Mouse (Mus musculus): ENCODE results near the gene Inpp5a. TPM values are rescaled to one million over a fixed set of nuclear protein-coding genes. Genes with fewer than 3 reads are reported as not detected.
A peak's percentile ranks its signal among the peaks of the same experiment; 100 is the strongest.

Inpp5a gene
- 4.1 and 5.0 TPM in 2 replicates for polyA plus RNA-seq (2015; fragmentation: Nextera tagmentation; extraction: Ambion mirVana)

DNA sequence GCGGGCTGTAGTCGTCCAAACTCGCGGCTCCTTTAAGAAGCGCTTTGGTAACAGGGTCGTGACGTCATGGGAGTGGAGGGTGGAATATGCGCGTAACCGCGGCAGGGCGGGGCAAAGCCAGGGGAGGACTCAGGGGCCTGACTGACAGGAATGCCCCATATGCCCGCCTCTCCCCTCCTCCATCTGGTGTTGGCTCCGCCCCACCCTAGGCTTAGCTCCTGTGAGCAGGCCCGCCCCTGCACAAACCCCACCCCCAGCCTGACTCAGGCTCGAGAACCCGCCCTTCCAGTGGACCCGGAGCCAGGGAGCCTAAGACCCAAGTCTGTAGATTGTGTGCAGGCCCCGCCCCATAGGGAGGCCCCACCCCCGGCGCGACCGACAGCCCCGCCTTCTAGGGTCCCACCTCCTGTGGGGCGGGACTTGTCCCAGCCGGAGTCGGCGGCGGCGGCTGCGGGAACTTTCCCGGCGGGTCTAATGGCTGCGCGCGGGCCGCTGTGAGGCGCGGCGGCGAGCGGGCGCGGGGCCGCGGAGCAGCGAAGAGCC is at the start of gene Inpp5a:
Inpp5a (plus strand) TSS at position 440 of the 543 bp plus-strand sequence.
- peak within 1 kb of the TSS; percentile 73 for H3K4me3 ChIP-seq (replicated peaks)
- H3K27me3 ChIP-seq: peaks cover 10% of the 10 kb centered on the region
- peak; percentile 96 for ATAC-seq (ENCODE audit: insufficient read depth)
- peaks cover 33% of the 10 kb centered on the region for H3K4me1 ChIP-seq (replicated peaks)
- H3K27ac ChIP-seq (replicated peaks): peak within 1 kb of the TSS; percentile 65
- WGBS (ENCODE audit: insufficient replicate concordance): under 1% methylated on average over 46 of the region's 47 CpGs
- H3K9ac ChIP-seq: peak within 1 kb of the TSS; percentile 85
- no peaks in the 10 kb centered on the region for H3K9me3 ChIP-seq (replicated peaks)
- H3K4me2 ChIP-seq: peak within 1 kb of the TSS; percentile 97
- H3K36me3 ChIP-seq (replicated peaks): no peaks in the 10 kb centered on the region

- WGBS (ENCODE audit: insufficient replicate concordance): 55% methylated on average over 3 of the region's 3 CpGs
- no peaks in the 10 kb centered on the region for H3K4me1 ChIP-seq (replicated peaks)
- no peak overlapping the region for H3K4me3 ChIP-seq (replicated peaks)
- no peaks in the 10 kb centered on the region for H3K27me3 ChIP-seq
- H3K36me3 ChIP-seq (replicated peaks): no peaks in the 10 kb centered on the region
- no peak for ATAC-seq (ENCODE audit: insufficient read depth)
- no peaks in the 10 kb centered on the region for H3K9me3 ChIP-seq (replicated peaks)
- H3K27ac ChIP-seq (replicated peaks): no peak overlapping the region
- H3K4me2 ChIP-seq: no peak overlapping the region
- H3K9ac ChIP-seq: no peak overlapping the region
These were observed 49.7 kb upstream of the Inpp5a start for GRCm38 (mm10) chr7:139339184-139339583.

DNA sequence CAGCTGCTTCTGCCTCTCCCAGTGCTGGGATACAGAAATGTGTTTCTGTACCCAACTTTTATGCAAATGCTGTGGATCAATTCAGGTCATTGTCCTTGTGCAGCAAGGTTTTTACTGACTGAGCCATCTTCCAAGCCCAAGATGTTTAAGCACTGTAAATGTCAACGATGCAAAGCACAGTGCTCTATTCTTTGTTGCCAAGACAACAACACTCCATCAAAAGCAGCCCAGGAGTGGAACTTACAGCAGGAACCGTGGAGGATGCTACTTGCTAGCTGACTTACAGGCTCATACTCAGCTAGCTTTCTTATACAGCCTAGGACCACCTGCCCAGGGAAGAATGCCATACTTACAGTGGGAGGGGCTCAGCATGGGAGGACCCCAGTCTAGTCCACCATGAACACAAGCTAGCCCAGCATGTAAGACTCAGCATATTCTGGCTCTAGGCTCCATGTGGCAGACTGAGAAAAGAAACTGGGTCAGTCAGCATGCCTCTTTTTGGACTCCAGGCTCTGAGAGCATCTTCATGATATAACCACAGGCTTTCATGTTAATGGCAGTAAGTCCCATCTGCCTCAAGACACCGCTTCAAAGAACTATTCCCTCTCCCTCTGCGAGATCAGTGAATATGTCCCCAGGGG is 47.8 kb upstream of the Inpp5a start:
- WGBS (ENCODE audit: insufficient replicate concordance): 60% methylated on average over 4 of the region's 4 CpGs
- H3K4me2 ChIP-seq: no peak overlapping the region
- no peak overlapping the region for H3K9ac ChIP-seq
- H3K27ac ChIP-seq (replicated peaks): no peak overlapping the region
- H3K36me3 ChIP-seq (replicated peaks): no peaks in the 10 kb centered on the region
- H3K9me3 ChIP-seq (replicated peaks): no peaks in the 10 kb centered on the region
- H3K4me1 ChIP-seq (replicated peaks): no peaks in the 10 kb centered on the region
- H3K27me3 ChIP-seq: no peaks in the 10 kb centered on the region
- no peak overlapping the region for H3K4me3 ChIP-seq (replicated peaks)
- no peak for ATAC-seq (ENCODE audit: insufficient read depth)

GRCm38 (mm10) chr7:139342809-139343208 is 46.1 kb upstream of the Inpp5a start:
- Histone ChIP-seq H3K4me2 (no peak overlapping the region), H3K36me3 (replicated peaks) (no peaks in the 10 kb centered on the region), H3K9me3 (replicated peaks) (no peaks in the 10 kb centered on the region), H3K4me3 (replicated peaks) (no peak overlapping the region), H3K9ac (no peak overlapping the region), H3K27me3 (no peaks in the 10 kb centered on the region), H3K4me1 (replicated peaks) (no peaks in the 10 kb centered on the region), H3K27ac (replicated peaks) (no peak overlapping the region)
- WGBS (ENCODE audit: insufficient replicate concordance): 55% methylated on average over 5 of the region's 5 CpGs
- ATAC-seq (ENCODE audit: insufficient read depth): no peak

DNA sequence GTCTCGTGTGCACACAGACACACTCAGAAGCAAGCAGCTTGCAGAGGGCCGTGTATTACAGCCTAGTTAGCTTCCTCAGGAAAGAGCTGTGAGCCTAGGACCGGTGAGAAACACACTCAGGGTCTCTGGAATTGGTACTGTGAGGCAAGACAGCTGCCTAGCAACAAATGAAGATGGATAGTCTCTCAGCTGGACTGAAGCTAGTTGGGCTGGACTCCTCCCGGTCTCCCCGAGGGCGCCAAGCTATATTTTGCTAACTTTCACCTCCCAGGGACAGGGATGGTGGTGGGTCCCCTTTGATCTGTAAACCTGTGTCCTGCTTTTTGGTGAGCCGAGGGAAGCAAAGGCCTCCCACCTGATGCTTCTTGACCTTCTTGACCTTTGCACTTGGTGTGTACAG is 41.9 kb upstream of the Inpp5a start:
- WGBS (ENCODE audit: insufficient replicate concordance): 46% methylated on average over 7 of the region's 7 CpGs
- Histone ChIP-seq H3K4me2 (no peak overlapping the region), H3K27ac (replicated peaks) (no peak overlapping the region), H3K9ac (no peak overlapping the region), H3K9me3 (replicated peaks) (no peaks in the 10 kb centered on the region), H3K27me3 (no peaks in the 10 kb centered on the region), H3K36me3 (replicated peaks) (no peaks in the 10 kb centered on the region), H3K4me3 (replicated peaks) (no peak overlapping the region), H3K4me1 (replicated peaks) (no peaks in the 10 kb centered on the region)
- ATAC-seq (ENCODE audit: insufficient read depth): no peak

GRCm38 (mm10) chr7:139350606-139351005 is 38.3 kb upstream of the Inpp5a start:
- no peaks in the 10 kb centered on the region for H3K27me3 ChIP-seq
- H3K9me3 ChIP-seq (replicated peaks): no peaks in the 10 kb centered on the region
- 32% methylated on average over 3 of the region's 3 CpGs for WGBS (ENCODE audit: insufficient replicate concordance)
- H3K4me2 ChIP-seq: no peak overlapping the region
- no peak overlapping the region for H3K4me3 ChIP-seq (replicated peaks)
- H3K9ac ChIP-seq: no peak overlapping the region
- H3K36me3 ChIP-seq (replicated peaks): no peaks in the 10 kb centered on the region
- H3K27ac ChIP-seq (replicated peaks): no peak overlapping the region
- H3K4me1 ChIP-seq (replicated peaks): no peaks in the 10 kb centered on the region
- ATAC-seq (ENCODE audit: insufficient read depth): no peak

DNA sequence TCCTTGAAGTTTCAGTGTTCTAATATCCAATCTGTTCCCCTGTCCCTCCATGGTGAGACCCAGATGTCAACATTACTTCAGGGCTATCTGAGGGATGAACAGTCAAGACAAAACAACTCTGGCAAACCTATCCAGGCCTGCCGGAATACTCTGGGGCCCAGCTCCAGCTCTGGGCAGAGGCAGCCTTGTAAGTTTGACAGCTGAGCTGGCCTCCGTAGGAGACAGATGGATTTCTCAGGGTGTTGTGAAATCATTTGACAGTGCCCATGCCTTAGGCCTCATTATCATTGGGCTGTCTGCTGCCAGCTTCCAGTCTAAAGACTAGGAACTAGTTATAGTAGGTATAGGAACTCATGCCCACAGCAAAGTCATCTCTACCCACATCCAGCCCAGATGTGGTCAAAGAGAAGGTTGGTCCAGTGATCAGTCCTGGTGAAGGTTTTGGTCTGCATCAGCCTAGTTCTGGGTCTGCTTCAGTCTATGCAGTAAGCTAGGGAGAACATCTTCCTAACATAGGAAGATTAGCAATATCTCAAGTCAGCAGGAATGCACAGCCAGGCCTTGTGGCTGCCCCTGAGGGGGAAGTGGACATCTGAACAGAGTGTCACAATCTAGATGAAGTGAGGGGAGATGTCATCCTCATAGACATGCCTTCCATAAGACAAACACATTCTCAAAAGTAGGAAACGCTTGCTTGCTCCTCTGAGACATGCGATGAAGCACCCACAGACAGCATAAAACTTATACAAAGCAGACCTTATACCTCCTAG is 34.4 kb upstream of the Inpp5a start:
- Histone ChIP-seq H3K9ac (no peak overlapping the region), H3K4me2 (no peak overlapping the region), H3K36me3 (replicated peaks) (no peaks in the 10 kb centered on the region), H3K9me3 (replicated peaks) (no peaks in the 10 kb centered on the region), H3K4me1 (replicated peaks) (no peaks in the 10 kb centered on the region), H3K27me3 (no peaks in the 10 kb centered on the region), H3K27ac (replicated peaks) (no peak overlapping the region), H3K4me3 (replicated peaks) (no peak overlapping the region)
- WGBS (ENCODE audit: insufficient replicate concordance): 51% methylated on average over 4 of the region's 4 CpGs
- ATAC-seq (ENCODE audit: insufficient read depth): no peak

DNA sequence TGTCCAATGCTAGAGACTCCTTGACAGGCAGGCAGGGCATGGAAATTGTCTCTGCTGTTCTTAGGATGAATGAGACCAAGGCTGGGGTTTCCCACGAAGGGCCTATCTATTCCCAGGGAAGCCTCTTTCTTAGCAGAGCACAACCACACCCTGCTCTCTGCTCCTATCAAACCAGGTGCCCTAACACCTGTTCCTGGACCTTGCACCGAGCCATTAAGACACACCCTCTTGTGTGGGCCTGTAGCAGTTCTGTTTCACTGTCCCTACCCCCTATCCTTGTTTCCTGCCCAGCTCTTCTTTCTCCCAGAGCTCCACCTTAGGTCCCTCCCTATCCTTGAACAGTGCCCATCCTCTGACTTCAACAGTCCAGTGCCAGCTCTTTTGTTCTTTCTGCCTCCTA is 31.9 kb upstream of the Inpp5a start:
- Histone ChIP-seq H3K4me2 (no peak overlapping the region), H3K9ac (no peak overlapping the region), H3K9me3 (replicated peaks) (no peaks in the 10 kb centered on the region), H3K36me3 (replicated peaks) (no peaks in the 10 kb centered on the region), H3K4me3 (replicated peaks) (no peak overlapping the region), H3K4me1 (replicated peaks) (no peaks in the 10 kb centered on the region), H3K27ac (replicated peaks) (no peak overlapping the region), H3K27me3 (no peaks in the 10 kb centered on the region)
- ATAC-seq (ENCODE audit: insufficient read depth): no peak
- WGBS (ENCODE audit: insufficient replicate concordance): 44% methylated on average over 2 of the region's 2 CpGs

DNA sequence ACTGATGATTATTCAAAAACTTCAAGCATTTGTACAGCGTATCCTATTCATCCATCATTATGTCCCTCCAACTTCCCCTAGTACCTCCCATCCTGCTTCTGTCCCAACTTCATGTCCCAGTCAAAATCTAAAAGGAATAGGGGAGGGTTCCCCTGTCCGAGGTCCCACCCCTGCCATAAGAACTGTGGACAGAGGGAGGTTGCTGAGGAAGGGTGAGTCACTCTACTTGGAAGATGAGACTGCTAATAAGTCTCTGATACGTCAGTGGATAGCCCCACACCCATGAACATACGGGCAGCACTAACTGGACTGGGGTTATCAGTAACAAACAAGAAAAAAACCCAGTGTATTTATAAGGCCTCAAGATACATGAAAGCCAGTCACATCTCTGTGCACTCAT is 29.0 kb upstream of the Inpp5a start:
- H3K4me2 ChIP-seq: no peak overlapping the region
- peaks cover 12% of the 10 kb centered on the region for H3K4me1 ChIP-seq (replicated peaks)
- H3K4me3 ChIP-seq (replicated peaks): no peak overlapping the region
- no peaks in the 10 kb centered on the region for H3K9me3 ChIP-seq (replicated peaks)
- H3K36me3 ChIP-seq (replicated peaks): no peaks in the 10 kb centered on the region
- 41% methylated on average over 4 of the region's 4 CpGs for WGBS (ENCODE audit: insufficient replicate concordance)
- no peaks in the 10 kb centered on the region for H3K27me3 ChIP-seq
- H3K9ac ChIP-seq: no peak overlapping the region
- no peak overlapping the region for H3K27ac ChIP-seq (replicated peaks)
- no peak for ATAC-seq (ENCODE audit: insufficient read depth)

DNA sequence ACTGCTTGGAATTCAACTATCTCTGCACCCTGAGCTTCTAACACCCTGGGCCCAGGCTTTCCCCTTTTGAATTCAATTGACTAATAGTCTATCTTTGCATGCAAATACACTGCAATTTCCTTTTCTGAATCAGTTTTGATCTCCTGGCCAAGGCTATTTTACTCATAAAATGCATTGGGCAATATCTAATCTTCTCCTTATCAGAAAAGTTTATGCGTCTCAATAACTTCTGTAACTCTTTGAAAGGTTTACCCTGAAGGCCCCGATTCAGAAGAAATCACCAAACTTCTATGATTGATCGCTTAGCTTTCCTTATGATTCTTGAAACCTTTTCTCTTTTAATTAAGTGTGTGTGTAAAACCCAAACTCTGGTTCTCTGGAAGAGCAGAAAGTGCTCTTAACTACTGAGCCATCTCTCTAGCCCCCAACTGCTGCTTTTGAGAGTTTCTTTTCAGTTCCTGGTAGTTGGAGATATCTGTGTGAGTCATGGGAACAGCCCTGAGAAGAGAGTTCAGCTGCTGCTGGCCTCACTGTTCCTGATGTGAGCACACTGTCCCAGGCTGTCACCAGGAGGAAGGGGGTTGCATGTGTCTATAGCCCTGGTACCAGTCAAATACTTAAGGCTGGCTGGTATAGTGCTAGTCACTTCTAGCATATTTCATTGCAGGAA is 27.9 kb upstream of the Inpp5a start:
- Histone ChIP-seq H3K4me2 (no peak overlapping the region), H3K9me3 (replicated peaks) (no peaks in the 10 kb centered on the region), H3K27me3 (no peaks in the 10 kb centered on the region), H3K4me1 (replicated peaks) (peaks cover 19% of the 10 kb centered on the region), H3K4me3 (replicated peaks) (no peak overlapping the region), H3K27ac (replicated peaks) (no peak overlapping the region), H3K36me3 (replicated peaks) (no peaks in the 10 kb centered on the region), H3K9ac (no peak overlapping the region)
- 55% methylated on average over 3 of the region's 3 CpGs for WGBS (ENCODE audit: insufficient replicate concordance)
- no peak for ATAC-seq (ENCODE audit: insufficient read depth)

GRCm38 (mm10) chr7:139361799-139362198 is 27.1 kb upstream of the Inpp5a start:
- Histone ChIP-seq H3K36me3 (replicated peaks) (no peaks in the 10 kb centered on the region), H3K4me2 (no peak overlapping the region), H3K27ac (replicated peaks) (no peak overlapping the region), H3K4me1 (replicated peaks) (peaks cover 19% of the 10 kb centered on the region), H3K9me3 (replicated peaks) (no peaks in the 10 kb centered on the region), H3K27me3 (no peaks in the 10 kb centered on the region), H3K4me3 (replicated peaks) (no peak overlapping the region), H3K9ac (no peak overlapping the region)
- 52% methylated on average over 5 of the region's 5 CpGs for WGBS (ENCODE audit: insufficient replicate concordance)
- no peak for ATAC-seq (ENCODE audit: insufficient read depth)

Data from liver, embryonic 15.5 days (tissue).